Mouse (Mus musculus): ENCODE measurements around the gene Ahcyl2.

- TF ChIP-seq CTCF (IDR thresholded peaks at IDR 0.05) (no peak), EP300 (IDR thresholded peaks at IDR 0.05) (no peak)
Measured at GRCm38 (mm10) chr6:29759012-29759679, 8.7 kb upstream of the Ahcyl2 start.

Data from lung, postnatal 0 days (tissue).